Mouse (Mus musculus) right cerebral cortex, postnatal 36 days (tissue): ENCODE results near the gene Atg3.

Source experiments
- DNase-seq, 2 experiments: peaks; one replicate each; pipeline ENCODE4 v3.0.0; 2022; ENCODE audit warnings: low spot score in 2 of 2, mixed read lengths in 1 of 2

Atg3 gene

GRCm38 (mm10) chr16:45204859-45205670 is 46.5 kb downstream of the Atg3 start:
- DNase-seq: no peak

DNA sequence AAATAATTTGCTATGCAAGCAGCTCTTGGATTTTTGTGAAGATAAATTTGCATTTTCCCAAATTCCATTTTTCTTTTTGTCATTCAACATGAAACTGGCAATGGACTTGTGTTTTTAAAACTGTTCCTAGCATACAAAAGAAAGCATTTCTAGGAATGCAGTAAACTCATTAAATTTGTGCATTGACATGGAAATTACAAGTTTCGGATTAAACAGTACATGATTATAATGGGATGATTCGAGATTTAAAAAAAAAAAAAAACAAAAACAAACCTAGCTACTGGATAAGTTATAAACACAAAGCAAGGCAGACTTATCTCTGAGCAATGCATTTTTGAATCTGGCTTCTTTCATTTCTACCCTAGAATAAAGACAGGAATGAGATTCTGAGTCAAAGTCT is 63.4 kb downstream of the Atg3 start:
- no peak for DNase-seq

GRCm38 (mm10) chr16:45222771-45223170 is 64.2 kb downstream of the Atg3 start:
- no peak for DNase-seq

DNA sequence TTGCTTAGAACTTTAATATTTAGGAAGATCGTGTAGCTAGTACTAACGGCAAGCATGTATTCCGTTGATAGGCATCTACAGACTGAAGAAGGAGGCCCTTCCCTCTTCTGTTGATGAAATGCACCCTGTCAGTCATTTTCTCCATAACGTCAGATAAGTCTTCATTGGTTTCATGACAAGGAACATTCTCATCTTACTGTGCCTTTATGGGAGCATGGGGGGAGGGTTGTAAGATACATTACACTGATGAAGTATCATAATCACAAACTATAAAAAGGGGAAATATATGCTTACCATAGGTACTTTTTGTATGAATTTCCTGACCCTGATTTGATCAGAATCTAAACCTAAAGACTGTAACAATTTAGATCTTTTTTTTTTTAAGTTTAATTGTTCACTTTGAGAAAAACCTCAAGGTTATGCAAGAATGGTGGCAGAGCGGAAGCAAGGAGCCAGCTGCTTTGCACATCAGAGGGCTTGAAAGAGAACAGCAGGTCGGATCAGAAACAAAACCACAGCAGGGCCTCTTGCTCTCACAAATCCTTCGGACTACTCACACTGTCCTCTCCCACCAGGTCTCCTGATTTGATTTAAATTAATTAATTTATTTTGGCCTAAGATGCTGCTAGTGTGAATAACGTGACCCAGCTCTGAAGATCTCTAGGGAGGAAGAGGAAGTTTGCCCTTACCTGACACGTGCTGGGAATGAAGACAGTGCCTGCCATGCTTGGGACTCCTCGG is 65.2 kb downstream of the Atg3 start, which contains the start of gene Btla:
Gene Btla (plus strand): TSS at position 668 of the 741 bp plus-strand sequence.
- no peak for DNase-seq

GRCm38 (mm10) chr16:45224431-45225008 is 65.9 kb downstream of the Atg3 start:
- no peak for DNase-seq

GRCm38 (mm10) chr16:45227002-45227401 is 68.4 kb downstream of the Atg3 start:
- DNase-seq: no peak

DNA sequence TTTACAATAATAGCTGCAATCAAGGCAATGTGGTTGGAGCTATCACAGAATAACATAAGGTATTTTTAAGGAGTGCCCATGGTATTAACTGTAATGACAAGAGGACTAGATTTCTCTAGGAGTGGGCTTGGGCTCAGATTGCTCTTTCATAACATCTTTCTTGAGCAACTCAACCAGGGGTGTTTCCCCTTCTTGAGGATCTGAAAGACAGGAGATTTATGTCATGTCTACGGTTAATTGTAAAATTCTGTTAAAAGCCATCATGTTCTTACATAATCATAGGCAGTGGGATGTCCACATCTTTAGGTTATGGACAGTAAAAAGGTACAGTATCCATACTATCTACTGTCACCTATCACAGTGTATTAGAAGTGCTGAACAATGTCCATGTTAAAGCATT is 72.7 kb downstream of the Atg3 start:
- DNase-seq: no peak

DNA sequence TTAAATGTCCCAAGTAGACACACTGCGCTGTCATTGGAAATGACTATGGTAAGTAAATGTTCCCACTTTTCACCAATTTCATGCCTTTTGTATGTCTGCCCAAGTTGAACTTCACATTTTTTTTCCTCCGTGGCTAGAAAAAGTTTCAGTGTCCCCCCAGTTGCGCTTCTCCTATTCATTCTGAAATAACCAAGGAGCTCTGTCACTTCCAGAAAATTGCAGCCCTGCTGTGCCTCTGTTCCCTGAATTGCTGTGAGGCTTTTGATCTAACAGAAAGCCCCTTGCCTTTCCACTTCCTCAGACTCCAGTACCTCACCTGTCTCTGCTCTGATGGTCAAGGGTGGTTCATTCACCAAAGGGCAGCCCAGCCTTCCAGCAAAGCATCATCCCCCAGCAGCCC is 74.4 kb downstream of the Atg3 start:
- DNase-seq: no peak
